1 mouse cellular context compared by ENCODE assay signal in the genomic region with DNA sequence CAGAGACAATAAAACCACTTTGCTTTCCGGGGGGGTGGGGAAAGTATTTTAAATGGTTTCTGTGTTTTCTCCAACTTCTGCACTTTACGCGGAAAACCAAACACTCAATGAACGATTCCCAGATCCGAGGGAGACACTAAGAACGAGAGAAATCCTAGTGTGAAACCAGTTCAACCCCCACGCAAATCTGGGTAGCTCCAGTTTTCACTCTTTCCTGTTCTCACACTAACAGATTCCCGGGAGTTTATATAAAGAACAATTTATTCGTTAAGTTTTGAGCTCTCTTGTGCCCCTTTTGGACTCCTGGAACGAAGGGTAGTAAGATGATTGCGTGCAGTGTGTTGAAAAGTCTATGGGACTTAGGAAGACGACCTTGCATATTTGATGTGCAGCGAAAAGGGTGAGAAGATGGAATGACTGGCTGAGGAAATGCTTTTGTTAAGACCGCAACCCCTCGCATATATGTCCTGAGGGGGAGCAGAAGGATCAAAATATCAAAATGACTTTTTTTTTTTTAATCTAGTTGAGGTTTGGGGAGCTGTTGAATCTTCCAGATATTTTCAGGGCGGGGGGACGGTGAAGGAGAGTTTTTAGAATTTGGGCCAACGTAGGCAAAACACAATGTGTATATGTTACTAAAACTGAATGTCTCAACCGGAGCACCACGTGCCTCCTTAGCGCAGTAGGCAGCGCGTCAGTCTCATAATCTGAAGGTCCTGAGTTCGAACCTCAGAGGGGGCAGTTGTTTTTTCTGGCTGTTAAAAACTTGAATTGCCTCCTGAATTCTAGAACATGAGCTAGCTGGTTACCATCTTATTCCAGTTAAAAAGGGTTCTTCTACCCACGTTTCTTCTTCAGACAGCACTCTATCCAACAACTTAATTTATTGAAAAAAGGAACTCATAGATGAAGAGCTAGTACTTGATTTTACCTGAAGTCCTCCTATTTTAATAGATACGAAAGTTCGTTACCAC.
A peak's percentile ranks its signal among the peaks of the same experiment; 100 is the strongest.
TF ChIP-seq lines count a peak whose summit lies in the region.

No protein-coding gene starts in this region.

TF ChIP-seq in CH12.LX, 34 proteins besides CTCF, POLR2A, EP300 and RAD21:
- TF ChIP-seq MAZ (IDR thresholded peaks at IDR 0.05; ENCODE audit: low read depth, low read length) (peak; percentile 84; the same call in 1 of the 2 replicates), JUND (conservative IDR thresholded peaks at IDR 0.05; ENCODE audit: low read depth, low read length) (peak; percentile 29; the same call in 1 of the 2 replicates), IRF4 (IDR thresholded peaks at IDR 0.05; ENCODE audit: low read depth, low read length) (peak; percentile 43; the same call in 1 of the 2 replicates), USF1 (IDR thresholded peaks at IDR 0.05; ENCODE audit: low read depth, low read length) (peak; percentile 72), USF2 (conservative IDR thresholded peaks at IDR 0.05; ENCODE audit: low read depth, low read length) (peak; percentile 29; the same call in 1 of the 2 replicates), MEF2A (IDR thresholded peaks at IDR 0.05; ENCODE audit: borderline replicate concordance, low read depth, low read length) (peak; percentile 32; the same call in 1 of the 2 replicates), MAFK (IDR thresholded peaks at IDR 0.05; ENCODE audit: insufficient replicate concordance, low read length) (peak; percentile 98), E2F4 (IDR thresholded peaks at IDR 0.05; ENCODE audit: insufficient replicate concordance, low read depth, low read length) (peak; percentile 63; the same call in 1 of the 2 replicates), NELFE (IDR thresholded peaks at IDR 0.05; ENCODE audit: low read depth, low read length) (no peak), HCFC1 (IDR thresholded peaks at IDR 0.05; ENCODE audit: low read depth, low read length) (no peak; the same call in 1 of the 2 replicates), GABPA (IDR thresholded peaks at IDR 0.05; ENCODE audit: insufficient replicate concordance, low read depth, low read length) (no peak), CHD1 (IDR thresholded peaks at IDR 0.05; ENCODE audit: low read depth, low read length) (peak; percentile 87; the same call in 1 of the 2 replicates), KAT2A (IDR thresholded peaks at IDR 0.05; ENCODE audit: insufficient replicate concordance, low read length) (peak; percentile 76; the same call in 1 of the 2 replicates), UBTF (IDR thresholded peaks at IDR 0.05; ENCODE audit: low read depth, low read length) (no peak), MYC (IDR thresholded peaks at IDR 0.05; ENCODE audit: low read depth, low read length) (peak; percentile 90), MAX (IDR thresholded peaks at IDR 0.05; ENCODE audit: low read length) (peak; percentile 90), BHLHE40 (IDR thresholded peaks at IDR 0.05; ENCODE audit: low read depth, low read length) (peak; percentile 60), NRF1 (IDR thresholded peaks at IDR 0.05; ENCODE audit: low read depth, low read length) (peak; percentile 64; the same call in 1 of the 2 replicates), ZNF384 (IDR thresholded peaks at IDR 0.05; ENCODE audit: low read depth, low read length) (no peak), ZKSCAN1 (IDR thresholded peaks at IDR 0.05; ENCODE audit: borderline replicate concordance, low read depth, low read length) (no peak), POLR2AphosphoS2 (IDR thresholded peaks at IDR 0.05; ENCODE audit: low read depth, low read length) (no peak), RCOR1 (conservative IDR thresholded peaks at IDR 0.05; ENCODE audit: low read depth, low read length) (no peak), CHD2 (IDR thresholded peaks at IDR 0.05; ENCODE audit: low read length) (no peak), ZC3H11A (IDR thresholded peaks at IDR 0.05; ENCODE audit: low read depth, low read length) (no peak), ELF1 (IDR thresholded peaks at IDR 0.05; ENCODE audit: low read depth, low read length) (peak; percentile 89), SMC3 (IDR thresholded peaks at IDR 0.05; ENCODE audit: low read depth, low read length) (no peak), ETS1 (conservative IDR thresholded peaks at IDR 0.05; ENCODE audit: low read depth, low read length) (no peak), SIN3A (IDR thresholded peaks at IDR 0.05; ENCODE audit: low read length) (peak; percentile 81), MXI1 (IDR thresholded peaks at IDR 0.05; ENCODE audit: low read depth, low read length) (peak; percentile 84), TBP (conservative IDR thresholded peaks at IDR 0.05; ENCODE audit: low read depth, low read length) (peak; percentile 99)
